Mouse (Mus musculus): Measurements from ENCODE around the gene Fxyd4. TPM values are rescaled to one million over a fixed set of nuclear protein-coding genes. Genes with fewer than 3 reads are reported as not detected.

Fxyd4 gene
- polyA plus RNA-seq, 1 experiment from 2014 or later, result 0.83 TPM

GRCm38 (mm10) chr6:117916205-117916736, 21.2 kb downstream of the Fxyd4 start:
- peak overlapping the region; percentile 85 for H3K9ac ChIP-seq (replicated peaks; ENCODE audit: low read length)
- ATAC-seq (replicated peaks; ENCODE audit: insufficient number of reproducible peaks, low FRiP score, low TSS enrichment, low read depth), result no peak
- H3K9me3 ChIP-seq (replicated peaks; ENCODE audit: control insufficient read depth, low read length), result no peaks in the 10 kb centered on the region

GRCm38 (mm10) chr6:117914541-117914940, 23.0 kb downstream of the Fxyd4 start:
- H3K4me2 ChIP-seq (ENCODE audit: low read depth, low read length), result no peak overlapping the region
- H3K4me3 ChIP-seq (ENCODE audit: low read depth, low read length), result no peak overlapping the region
- no peak overlapping the region for H3K27ac ChIP-seq (replicated peaks; ENCODE audit: low read depth, low read length)
- no peak for DNase-seq (ENCODE audit: low spot score)
- H3K9me3 ChIP-seq (replicated peaks; ENCODE audit: control insufficient read depth, low read length), result no peaks in the 10 kb centered on the region
- H3K4me1 ChIP-seq (ENCODE audit: control insufficient read depth, insufficient read depth, low read length), result no peaks in the 10 kb centered on the region
- no peaks in the 10 kb centered on the region for H3K27me3 ChIP-seq (ENCODE audit: control insufficient read depth, insufficient read depth, low read length)
- H3K9ac ChIP-seq (replicated peaks; ENCODE audit: low read length), result no peak overlapping the region
- H3K36me3 ChIP-seq (replicated peaks; ENCODE audit: control insufficient read depth, insufficient read depth, low read depth, low read length), result no peaks in the 10 kb centered on the region
- no peak for ATAC-seq (replicated peaks; ENCODE audit: insufficient number of reproducible peaks, low FRiP score, low TSS enrichment, low read depth)

More at GRCm38 (mm10) chr6:117916205-117916736, 21.2 kb downstream of the Fxyd4 start:
- no peak for DNase-seq (ENCODE audit: low spot score)
- WGBS, result 3% methylated on average over 12 of the region's 12 CpGs
- H3K36me3 ChIP-seq (replicated peaks; ENCODE audit: control insufficient read depth, insufficient read depth, low read depth, low read length), result no peaks in the 10 kb centered on the region
- no peak overlapping the region; the same call in 1 of the 2 replicates for H3K27ac ChIP-seq (replicated peaks; ENCODE audit: low read depth, low read length)
- peak overlapping the region; percentile 57 for H3K4me2 ChIP-seq (ENCODE audit: low read depth, low read length)
- peak overlapping the region; percentile 56 for H3K4me3 ChIP-seq (ENCODE audit: low read depth, low read length)
- H3K27me3 ChIP-seq (ENCODE audit: control insufficient read depth, insufficient read depth, low read length), result no peaks in the 10 kb centered on the region
- H3K4me1 ChIP-seq (ENCODE audit: control insufficient read depth, insufficient read depth, low read length), result no peaks in the 10 kb centered on the region

GRCm38 (mm10) chr6:117910120-117910661, 27.3 kb downstream of the Fxyd4 start:
- no peak for DNase-seq (ENCODE audit: low spot score)
- H3K27me3 ChIP-seq (ENCODE audit: control insufficient read depth, insufficient read depth, low read length), result no peaks in the 10 kb centered on the region; the same call in 1 of the 2 replicates
- no peaks in the 10 kb centered on the region for H3K4me1 ChIP-seq (ENCODE audit: control insufficient read depth, insufficient read depth, low read length)
- WGBS, result 84% methylated on average over 6 of the region's 6 CpGs
- H3K4me3 ChIP-seq (ENCODE audit: low read depth, low read length), result no peak overlapping the region
- H3K27ac ChIP-seq (replicated peaks; ENCODE audit: low read depth, low read length), result no peak overlapping the region
- H3K9me3 ChIP-seq (replicated peaks; ENCODE audit: control insufficient read depth, low read length), result no peaks in the 10 kb centered on the region
- H3K36me3 ChIP-seq (replicated peaks; ENCODE audit: control insufficient read depth, insufficient read depth, low read depth, low read length), result no peaks in the 10 kb centered on the region
- ATAC-seq (replicated peaks; ENCODE audit: insufficient number of reproducible peaks, low FRiP score, low TSS enrichment, low read depth), result no peak
- H3K4me2 ChIP-seq (ENCODE audit: low read depth, low read length), result no peak overlapping the region
- no peak overlapping the region for H3K9ac ChIP-seq (replicated peaks; ENCODE audit: low read length)

GRCm38 (mm10) chr6:117908424-117908900, 29.0 kb downstream of the Fxyd4 start:
- Histone ChIP-seq H3K27me3 (ENCODE audit: control insufficient read depth, insufficient read depth, low read length) (no peaks in the 10 kb centered on the region; the same call in 1 of the 2 replicates), H3K4me3 (ENCODE audit: low read depth, low read length) (peak overlapping the region; percentile 100), H3K4me1 (ENCODE audit: control insufficient read depth, insufficient read depth, low read length) (no peaks in the 10 kb centered on the region), H3K9ac (replicated peaks; ENCODE audit: low read length) (peak overlapping the region; percentile 97), H3K9me3 (replicated peaks; ENCODE audit: control insufficient read depth, low read length) (no peaks in the 10 kb centered on the region), H3K4me2 (ENCODE audit: low read depth, low read length) (peak overlapping the region; percentile 60), H3K27ac (replicated peaks; ENCODE audit: low read depth, low read length) (no peak overlapping the region), H3K36me3 (replicated peaks; ENCODE audit: control insufficient read depth, insufficient read depth, low read depth, low read length) (no peaks in the 10 kb centered on the region)
- DNase-seq (ENCODE audit: low spot score), result no peak
- ATAC-seq (replicated peaks; ENCODE audit: insufficient number of reproducible peaks, low FRiP score, low TSS enrichment, low read depth), result no peak
- 1% methylated on average over 14 of the region's 14 CpGs for WGBS

GRCm38 (mm10) chr6:117907979-117908355, 29.5 kb downstream of the Fxyd4 start:
- Histone ChIP-seq H3K27me3 (ENCODE audit: control insufficient read depth, insufficient read depth, low read length) (no peaks in the 10 kb centered on the region; the same call in 1 of the 2 replicates), H3K27ac (replicated peaks; ENCODE audit: low read depth, low read length) (peak overlapping the region; percentile 89), H3K9me3 (replicated peaks; ENCODE audit: control insufficient read depth, low read length) (no peaks in the 10 kb centered on the region), H3K4me2 (ENCODE audit: low read depth, low read length) (peak overlapping the region; percentile 60), H3K4me3 (ENCODE audit: low read depth, low read length) (peak overlapping the region; percentile 100), H3K9ac (replicated peaks; ENCODE audit: low read length) (peak overlapping the region; percentile 97), H3K4me1 (ENCODE audit: control insufficient read depth, insufficient read depth, low read length) (no peaks in the 10 kb centered on the region), H3K36me3 (replicated peaks; ENCODE audit: control insufficient read depth, insufficient read depth, low read depth, low read length) (no peaks in the 10 kb centered on the region)
- DNase-seq (ENCODE audit: low spot score) (no peak), ATAC-seq (replicated peaks; ENCODE audit: insufficient number of reproducible peaks, low FRiP score, low TSS enrichment, low read depth) (no peak)
- WGBS, result under 1% methylated on average over 26 of the region's 26 CpGs

- peak overlapping the region; percentile 60 for H3K4me2 ChIP-seq (ENCODE audit: low read depth, low read length)
- no peaks in the 10 kb centered on the region for H3K36me3 ChIP-seq (replicated peaks; ENCODE audit: control insufficient read depth, insufficient read depth, low read depth, low read length)
- ATAC-seq (replicated peaks; ENCODE audit: insufficient number of reproducible peaks, low FRiP score, low TSS enrichment, low read depth) (peak; percentile 74), DNase-seq (ENCODE audit: low spot score) (peak; percentile 94)
- H3K27me3 ChIP-seq (ENCODE audit: control insufficient read depth, insufficient read depth, low read length), result no peaks in the 10 kb centered on the region; the same call in 1 of the 2 replicates
- peak overlapping the region; percentile 100 for H3K4me3 ChIP-seq (ENCODE audit: low read depth, low read length)
- peak overlapping the region; percentile 97 for H3K9ac ChIP-seq (replicated peaks; ENCODE audit: low read length)
- WGBS, result under 1% methylated on average over 58 of the region's 77 CpGs
- no peaks in the 10 kb centered on the region for H3K9me3 ChIP-seq (replicated peaks; ENCODE audit: control insufficient read depth, low read length)
- no peaks in the 10 kb centered on the region for H3K4me1 ChIP-seq (ENCODE audit: control insufficient read depth, insufficient read depth, low read length)
- peak overlapping the region; percentile 89 for H3K27ac ChIP-seq (replicated peaks; ENCODE audit: low read depth, low read length)
Measured at GRCm38 (mm10) chr6:117907301-117907978, 30.1 kb downstream of the Fxyd4 start.

GRCm38 (mm10) chr6:117906590-117907271, 30.8 kb downstream of the Fxyd4 start:
- Histone ChIP-seq H3K9me3 (replicated peaks; ENCODE audit: control insufficient read depth, low read length) (no peaks in the 10 kb centered on the region), H3K36me3 (replicated peaks; ENCODE audit: control insufficient read depth, insufficient read depth, low read depth, low read length) (no peaks in the 10 kb centered on the region), H3K9ac (replicated peaks; ENCODE audit: low read length) (peak overlapping the region; percentile 97), H3K4me3 (ENCODE audit: low read depth, low read length) (peak overlapping the region; percentile 100), H3K4me1 (ENCODE audit: control insufficient read depth, insufficient read depth, low read length) (no peaks in the 10 kb centered on the region), H3K27ac (replicated peaks; ENCODE audit: low read depth, low read length) (peak overlapping the region; percentile 89), H3K27me3 (ENCODE audit: control insufficient read depth, insufficient read depth, low read length) (no peaks in the 10 kb centered on the region; the same call in 1 of the 2 replicates), H3K4me2 (ENCODE audit: low read depth, low read length) (peak overlapping the region; percentile 60)
- under 1% methylated on average over 65 of the region's 68 CpGs for WGBS
- DNase-seq (ENCODE audit: low spot score) (peak; percentile 99), ATAC-seq (replicated peaks; ENCODE audit: insufficient number of reproducible peaks, low FRiP score, low TSS enrichment, low read depth) (peak; percentile 96)
